Comparison of ENCODE assay signal across 8 mouse cellular contexts in the genomic region with DNA sequence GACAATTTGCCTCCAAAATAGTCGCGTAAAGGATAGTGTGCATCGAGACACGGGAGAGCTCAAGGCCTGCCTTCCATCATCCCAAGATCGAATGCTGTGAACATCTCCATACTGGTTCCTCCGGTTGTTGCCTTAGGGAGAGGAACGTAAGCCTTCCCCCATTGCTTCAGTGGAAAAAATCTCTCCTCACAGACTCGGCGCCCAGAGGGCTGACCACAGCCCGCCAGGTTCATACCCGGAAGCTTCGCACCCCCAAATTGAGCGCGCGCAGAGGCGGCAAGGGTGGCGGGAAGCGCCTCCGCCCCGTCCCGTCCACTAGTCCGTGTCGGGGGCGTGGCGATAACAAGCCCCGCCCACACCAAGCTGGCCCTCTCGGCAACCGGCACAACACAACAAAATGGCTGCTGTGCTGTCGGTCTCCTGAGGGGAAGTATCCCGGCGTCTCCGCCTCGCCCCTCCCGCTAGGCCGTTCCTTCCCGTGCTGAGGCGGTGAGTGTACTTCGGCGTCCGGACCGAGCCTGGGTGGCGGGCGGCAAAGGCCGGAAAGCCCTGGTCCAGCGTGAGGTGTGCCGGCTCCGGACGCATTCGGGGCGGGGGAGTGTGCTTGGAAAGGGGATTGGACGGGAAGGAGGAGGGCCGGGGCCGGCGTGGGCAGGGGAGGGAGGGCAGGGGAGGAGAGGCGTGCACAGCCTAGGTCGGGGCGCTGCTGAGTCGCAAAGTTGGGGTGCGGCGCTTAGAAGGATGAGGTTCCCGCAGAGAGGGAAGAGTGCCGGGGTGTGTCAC. TPM values are rescaled to one million over a fixed set of nuclear protein-coding genes. Genes with fewer than 3 reads are reported as not detected.
DNase-seq lines count a peak whose midpoint lies in the region; ATAC-seq and TF ChIP-seq lines count a peak whose summit lies in the region.

TSS of gene Cntrl (plus strand) at position 352 of the 783 bp plus-strand sequence.

- intact Hi-C loops in heart, postnatal 25 days (cut with DNase I): loop anchor here (5.0 to 10.0 kb wide), 3 partner anchors 62 to 335 kb away; partner anchors contain the start of genes Fbxw2 and Hspa5

- peak within 1 kb of the TSS; percentile 88 for H3K27ac ChIP-seq in forebrain, embryonic 15.5 days (replicated peaks)
- peak within 1 kb of the TSS; percentile 95 for H3K27ac ChIP-seq in layer of hippocampus, adult 2 months
- H3K27ac ChIP-seq in lung, embryonic 14.5 days (ENCODE audit: low read depth): peak within 1 kb of the TSS; percentile 88
- H3K27ac ChIP-seq in olfactory bulb, adult 2 months (ENCODE audit: insufficient read depth, low read depth, low read length): 0 out of 2 replicates have a peak within 1 kb of the TSS, but pooled peaks have one; percentile 38
- peak within 1 kb of the TSS; percentile 66 for H3K27ac ChIP-seq in thymus, adult 2 months (ENCODE audit: control insufficient read depth, insufficient read depth, low read length)

- TF ChIP-seq CTCF in layer of hippocampus, adult 2 months (conservative IDR thresholded peaks at IDR 0.05): no peak
- no peak for TF ChIP-seq CTCF in lung, embryonic 14.5 days (IDR thresholded peaks at IDR 0.05; ENCODE audit: low read depth)
- no peak for TF ChIP-seq CTCF in olfactory bulb, adult 2 months (IDR thresholded peaks at IDR 0.05; ENCODE audit: insufficient read depth, low read depth, low read length)
- peak; percentile 46; the same call in 1 of the 2 replicates for TF ChIP-seq CTCF in thymus, adult 2 months (IDR thresholded peaks at IDR 0.05; ENCODE audit: borderline replicate concordance, control insufficient read depth, extremely low read depth, insufficient read depth, low read length, poor library complexity)

- peak within 1 kb of the TSS; percentile 99 for H3K4me3 ChIP-seq in forebrain, embryonic 15.5 days
- H3K4me3 ChIP-seq in layer of hippocampus, adult 2 months: peak within 1 kb of the TSS; percentile 94
- peak within 1 kb of the TSS; percentile 69 for H3K4me3 ChIP-seq in lung, embryonic 14.5 days (ENCODE audit: low read depth, low read length)
- peak within 1 kb of the TSS; percentile 63 for H3K4me3 ChIP-seq in olfactory bulb, adult 2 months (ENCODE audit: insufficient read depth, low read depth, low read length)
- peak within 1 kb of the TSS; percentile 77 for H3K4me3 ChIP-seq in thymus, adult 2 months (ENCODE audit: control insufficient read depth, insufficient read depth, low read length)

- H3K9ac ChIP-seq in forebrain, embryonic 15.5 days (replicated peaks): peak within 1 kb of the TSS; percentile 93
- H3K9ac ChIP-seq in lung, embryonic 14.5 days: peak within 1 kb of the TSS; percentile 67

- peak; percentile 68; the same call in 1 of the 2 replicates for TF ChIP-seq POLR2A in olfactory bulb, adult 2 months (IDR thresholded peaks at IDR 0.05; ENCODE audit: insufficient read depth, low read depth, low read length)
- peak; percentile 86 for TF ChIP-seq POLR2A in thymus, adult 2 months (IDR thresholded peaks at IDR 0.05; ENCODE audit: control insufficient read depth, extremely low read depth, insufficient read depth, low read length, poor library complexity)

- no peaks in the 10 kb centered on the region for H3K36me3 ChIP-seq in forebrain, embryonic 15.5 days
- H3K36me3 ChIP-seq in lung, embryonic 14.5 days (ENCODE audit: insufficient read depth): no peaks in the 10 kb centered on the region
- H3K36me3 ChIP-seq in thymus, adult 2 months (ENCODE audit: control insufficient read depth, insufficient read depth, low read length): no peaks in the 10 kb centered on the region

- H3K27me3 ChIP-seq in forebrain, embryonic 15.5 days: no peaks in the 10 kb centered on the region
- H3K27me3 ChIP-seq in lung, embryonic 14.5 days (ENCODE audit: insufficient read depth, low read length): no peaks in the 10 kb centered on the region
- H3K27me3 ChIP-seq in thymus, adult 2 months (ENCODE audit: control insufficient read depth, insufficient read depth, low read length): no peaks in the 10 kb centered on the region

- peak; percentile 84 for DNase-seq in ES-CJ7 (ENCODE audit: low read depth, low spot score)
- DNase-seq in cerebellum, adult 11 months: peak; percentile 94
- peak; percentile 92 for DNase-seq in heart, postnatal 25 days (ENCODE audit: low spot score)
- peak; percentile 90 for DNase-seq in layer of hippocampus, adult 2 months (ENCODE audit: low spot score in 2 of 2)
- peak; percentile 98 for DNase-seq in lung, embryonic 14.5 days
- DNase-seq in thymus, adult 2 months: peak; percentile 93

- under 1% methylated on average over 62 of the region's 62 CpGs for WGBS in forebrain, embryonic 15.5 days
- 1% methylated on average over 60 of the region's 62 CpGs for WGBS in lung, embryonic 14.5 days
- WGBS in olfactory bulb, adult 2 months: under 1% methylated on average over 60 of the region's 62 CpGs
- under 1% methylated on average over 61 of the region's 62 CpGs for WGBS in thymus, adult 2 months

- peak within 1 kb of the TSS; percentile 58 for H3K4me2 ChIP-seq in forebrain, embryonic 15.5 days (replicated peaks)
- H3K4me2 ChIP-seq in lung, embryonic 14.5 days: peak within 1 kb of the TSS; percentile 86

- ATAC-seq in forebrain, embryonic 15.5 days (replicated peaks): peak; percentile 97
- ATAC-seq in lung, embryonic 14.5 days (ENCODE audit: insufficient read depth): peak; percentile 97

- H3K4me1 ChIP-seq in forebrain, embryonic 15.5 days: peaks cover 4% of the 10 kb centered on the region; the same call in 1 of the 2 replicates
- H3K4me1 ChIP-seq in lung, embryonic 14.5 days (ENCODE audit: insufficient read depth): no peaks in the 10 kb centered on the region
- no peaks in the 10 kb centered on the region for H3K4me1 ChIP-seq in olfactory bulb, adult 2 months (ENCODE audit: control insufficient read depth, insufficient read depth, low read length)
- H3K4me1 ChIP-seq in thymus, adult 2 months (replicated peaks; ENCODE audit: control insufficient read depth, insufficient read depth, low read length): peaks cover 8% of the 10 kb centered on the region; the same call in 1 of the 2 replicates

- no peaks in the 10 kb centered on the region for H3K9me3 ChIP-seq in forebrain, embryonic 15.5 days
- no peaks in the 10 kb centered on the region for H3K9me3 ChIP-seq in lung, embryonic 14.5 days (ENCODE audit: low read depth, low read length)

RNA-seq across cellular contexts. Expression of gene Cntrl, which starts in this region (rescaled TPM):
- 15.5 and 17.9 TPM in 2 replicates for polyA plus RNA-seq in forebrain, embryonic 15.5 days (2015; fragmentation: Nextera tagmentation; extraction: Ambion mirVana)
- 1 to 10 TPM; 6.5 to 7.1 TPM for total RNA-seq in heart, postnatal 25 days (2021)
- total RNA-seq in layer of hippocampus, adult 2 months (2021): 10 to 100 TPM in 1 of 2 experiments, 1 to 10 TPM in 1; 9.2 to 12.9 TPM
- polyA plus RNA-seq in lung, embryonic 14.5 days (2014; fragmentation: Nextera tagmentation; extraction: Ambion mirVana): 30.5 and 30.8 TPM in 2 replicates
- 331 TPM in 1 of 2 replicates, not detected in the other for polyA plus RNA-seq in olfactory bulb, adult 2 months (2012; ENCODE audit: insufficient read depth, insufficient read length, low replicate concordance, missing spikeins)
- 37.5 and 45.2 TPM in 2 replicates for polyA plus RNA-seq in thymus, adult 2 months (2012; rRNA removed)

Comparison
In these comparisons a context has a peak if more than half of its experiments do, and no peak if none do; other contexts are left out.
1. Peak in every context shown above with its lines: DNase-seq, ATAC-seq, H3K4me3 ChIP-seq and H3K27ac ChIP-seq.
2. H3K27ac ChIP-seq: peak in every context shown above with its lines; median percentile 95 in layer of hippocampus, adult 2 months; 88 in forebrain, embryonic 15.5 days; 88 in lung, embryonic 14.5 days; 66 in thymus, adult 2 months; 38 in olfactory bulb, adult 2 months.